Mouse (Mus musculus) heart, embryonic 10.5 days (tissue): ENCODE data around the gene Cenpm. TPM values are rescaled to one million over a fixed set of nuclear protein-coding genes. Genes with fewer than 3 reads are reported as not detected.

Source experiments
- DNase-seq: peaks from one replicate; pipeline ENCODE4 v3.0.0-alpha.2; 2017; ENCODE audit warnings: low spot score
- H3K27ac ChIP-seq: fragments of 300-500 bp; sonication (generic); 2 replicates; pipeline ENCODE4 v1.5.1; 2016; ENCODE audit warnings: mild to moderate bottlenecking
- H3K27me3 ChIP-seq: fragments of 300-500 bp; sonication (generic); 2 replicates; pipeline ENCODE4 v1.6.1; 2016; ENCODE audit warnings: mild to moderate bottlenecking; ENCODE audit not compliant: poor library complexity, insufficient read depth, severe bottlenecking
- H3K36me3 ChIP-seq: fragments of 300-500 bp; sonication (generic); 2 replicates; pipeline ENCODE4 v1.6.1; 2016; ENCODE audit warnings: mild to moderate bottlenecking, moderate library complexity
- H3K4me1 ChIP-seq: fragments of 300-500 bp; sonication (generic); 2 replicates; pipeline ENCODE4 v1.6.1; 2016; ENCODE audit warnings: mild to moderate bottlenecking
- H3K4me3 ChIP-seq: fragments of 300-500 bp; sonication (generic); 2 replicates; pipeline ENCODE4 v1.5.1; 2016; ENCODE audit warnings: mild to moderate bottlenecking, moderate library complexity
- H3K9me3 ChIP-seq: fragments of 300-500 bp; sonication (generic); 2 replicates; pipeline ENCODE4 v1.6.1; 2016; ENCODE audit warnings: mild to moderate bottlenecking, moderate library complexity
- WGBS: fragments of 180-500 bp; shearing (Covaris S2); methylation state at CpG from one replicate; pipeline ENCODE4 v1.1.7; 2016; 5-methylcytosine and 5-hydroxymethylcytosine counted together
- polyA plus RNA-seq: library from polyadenylated mRNA; unstranded; fragments of >200 nt; fragmentation: Nextera tagmentation; extraction: Ambion mirVana; gene quantifications from 2 replicates; pipeline ENCODE4 v1.2.1, GENCODE M21; 2016

The Cenpm gene
- polyA plus RNA-seq, 1 experiment from 2014 or later, result 58.1 TPM

- H3K27me3 ChIP-seq, result peaks cover 36% of the 10 kb centered on the region
- no peaks in the 10 kb centered on the region for H3K9me3 ChIP-seq
- H3K27ac ChIP-seq, result no peak overlapping the region
- no peak overlapping the region for H3K4me3 ChIP-seq
- peaks cover 14% of the 10 kb centered on the region; the same call in 1 of the 2 replicates for H3K36me3 ChIP-seq
- WGBS, result 67% methylated on average over 11 of the region's 11 CpGs
- no peak for DNase-seq
- H3K4me1 ChIP-seq, result peaks cover 36% of the 10 kb centered on the region
Measured at GRCm38 (mm10) chr15:82231591-82232378, 12.8 kb downstream of the Cenpm start.

- WGBS, result 67% methylated on average over 4 of the region's 4 CpGs
- no peaks in the 10 kb centered on the region for H3K9me3 ChIP-seq
- no peak overlapping the region for H3K4me3 ChIP-seq
- peaks cover 41% of the 10 kb centered on the region for H3K27me3 ChIP-seq
- H3K27ac ChIP-seq, result 0 out of 2 replicates have a peak overlapping the region, but pooled peaks have one; percentile 75
- peaks cover 32% of the 10 kb centered on the region for H3K4me1 ChIP-seq
- DNase-seq, result no peak
- H3K36me3 ChIP-seq, result peaks cover 14% of the 10 kb centered on the region; the same call in 1 of the 2 replicates
Measured at GRCm38 (mm10) chr15:82231100-82231499, 13.4 kb downstream of the Cenpm start.

- no peak for DNase-seq
- Histone ChIP-seq H3K36me3 (peaks cover 14% of the 10 kb centered on the region; the same call in 1 of the 2 replicates), H3K4me3 (no peak overlapping the region), H3K27me3 (peaks cover 51% of the 10 kb centered on the region), H3K4me1 (peaks cover 22% of the 10 kb centered on the region), H3K9me3 (no peaks in the 10 kb centered on the region), H3K27ac (peak overlapping the region; percentile 75)
- 64% methylated on average over 6 of the region's 6 CpGs for WGBS
Measured at GRCm38 (mm10) chr15:82230098-82230611, 14.4 kb downstream of the Cenpm start.

- H3K36me3 ChIP-seq, result peaks cover 13% of the 10 kb centered on the region; the same call in 1 of the 2 replicates
- 34% methylated on average over 11 of the region's 11 CpGs for WGBS
- H3K4me1 ChIP-seq, result peaks cover 21% of the 10 kb centered on the region
- DNase-seq, result peak; percentile 88
- H3K4me3 ChIP-seq, result no peak overlapping the region
- H3K9me3 ChIP-seq, result no peaks in the 10 kb centered on the region
- peaks cover 56% of the 10 kb centered on the region for H3K27me3 ChIP-seq
- peak overlapping the region; percentile 75 for H3K27ac ChIP-seq
Measured at GRCm38 (mm10) chr15:82229542-82230045, 15.0 kb downstream of the Cenpm start.

GRCm38 (mm10) chr15:82225769-82226168, 18.8 kb downstream of the Cenpm start:
- WGBS, result 82% methylated on average over 5 of the region's 5 CpGs
- no peak overlapping the region for H3K4me3 ChIP-seq
- peaks cover 36% of the 10 kb centered on the region for H3K4me1 ChIP-seq
- H3K9me3 ChIP-seq, result no peaks in the 10 kb centered on the region
- no peak overlapping the region for H3K27ac ChIP-seq
- no peaks in the 10 kb centered on the region for H3K36me3 ChIP-seq
- H3K27me3 ChIP-seq, result peaks cover 79% of the 10 kb centered on the region
- DNase-seq, result no peak

GRCm38 (mm10) chr15:82224602-82225215, 19.8 kb downstream of the Cenpm start:
- no peaks in the 10 kb centered on the region for H3K36me3 ChIP-seq
- H3K9me3 ChIP-seq, result no peaks in the 10 kb centered on the region
- peak overlapping the region; percentile 56 for H3K4me3 ChIP-seq
- peaks cover 76% of the 10 kb centered on the region for H3K27me3 ChIP-seq
- peak overlapping the region; percentile 7 for H3K27ac ChIP-seq
- H3K4me1 ChIP-seq, result peaks cover 26% of the 10 kb centered on the region
- WGBS, result 29% methylated on average over 7 of the region's 7 CpGs
- no peak for DNase-seq

GRCm38 (mm10) chr15:82223657-82224601, 20.6 kb downstream of the Cenpm start, which contains the start of gene Tnfrsf13c:
TSS of gene Tnfrsf13c (minus strand) at chr15:82224369.
- Histone ChIP-seq H3K27me3 (peaks cover 75% of the 10 kb centered on the region), H3K4me3 (peak within 1 kb of the TSS; percentile 56), H3K4me1 (peaks cover 20% of the 10 kb centered on the region), H3K9me3 (no peaks in the 10 kb centered on the region), H3K27ac (peak within 1 kb of the TSS; percentile 7), H3K36me3 (no peaks in the 10 kb centered on the region)
- DNase-seq, result no peak
- WGBS, result 1% methylated on average over 44 of the region's 44 CpGs

GRCm38 (mm10) chr15:82223251-82223650, 21.3 kb downstream of the Cenpm start:
- Histone ChIP-seq H3K4me1 (peaks cover 25% of the 10 kb centered on the region), H3K27ac (0 out of 2 replicates have a peak overlapping the region, but pooled peaks have one; percentile 7), H3K27me3 (peaks cover 81% of the 10 kb centered on the region), H3K9me3 (no peaks in the 10 kb centered on the region), H3K4me3 (peak overlapping the region; percentile 56), H3K36me3 (no peaks in the 10 kb centered on the region)
- WGBS, result 13% methylated on average over 7 of the region's 7 CpGs
- no peak for DNase-seq

GRCm38 (mm10) chr15:82221104-82221860, 23.3 kb downstream of the Cenpm start:
- Histone ChIP-seq H3K27ac (0 out of 2 replicates have a peak overlapping the region, but pooled peaks have one; percentile 4), H3K4me3 (no peak overlapping the region), H3K36me3 (no peaks in the 10 kb centered on the region), H3K4me1 (peaks cover 38% of the 10 kb centered on the region), H3K9me3 (no peaks in the 10 kb centered on the region), H3K27me3 (peaks cover 91% of the 10 kb centered on the region)
- WGBS, result 64% methylated on average over 14 of the region's 14 CpGs
- DNase-seq, result no peak

- no peak for DNase-seq
- WGBS, result 65% methylated on average over 12 of the region's 12 CpGs
- Histone ChIP-seq H3K27ac (no peak overlapping the region), H3K4me3 (no peak overlapping the region), H3K27me3 (peaks cover 92% of the 10 kb centered on the region), H3K36me3 (no peaks in the 10 kb centered on the region), H3K4me1 (peaks cover 46% of the 10 kb centered on the region), H3K9me3 (no peaks in the 10 kb centered on the region)
Measured at GRCm38 (mm10) chr15:82220003-82220675, 24.4 kb downstream of the Cenpm start.
